Mouse (Mus musculus) adrenal gland, adult 8-10 months (tissue): Measurements from ENCODE around the gene Insig2. TPM values are rescaled to one million over a fixed set of nuclear protein-coding genes. Genes with fewer than 3 reads are reported as not detected.

Experiments
- DNase-seq: peaks from one replicate; pipeline ENCODE4 v3.0.0; 2022
- total RNA-seq, 4 experiments: library from RNA; stranded (reverse); gene quantifications; 2 replicates each; pipeline ENCODE4 v1.2.4; 2022

The Insig2 gene
- total RNA-seq, result 10 to 100 TPM; 51.3 to 66.0 (median 56.9) TPM

- DNase-seq, result no peak
These were observed at the start of gene Insig2 for GRCm38 (mm10) chr1:121332485-121332884. Gene Insig2 (minus strand): TSS chr1:121332589.

GRCm38 (mm10) chr1:121381562-121381961, 49.2 kb upstream of the Insig2 start:
- DNase-seq, result no peak

DNA sequence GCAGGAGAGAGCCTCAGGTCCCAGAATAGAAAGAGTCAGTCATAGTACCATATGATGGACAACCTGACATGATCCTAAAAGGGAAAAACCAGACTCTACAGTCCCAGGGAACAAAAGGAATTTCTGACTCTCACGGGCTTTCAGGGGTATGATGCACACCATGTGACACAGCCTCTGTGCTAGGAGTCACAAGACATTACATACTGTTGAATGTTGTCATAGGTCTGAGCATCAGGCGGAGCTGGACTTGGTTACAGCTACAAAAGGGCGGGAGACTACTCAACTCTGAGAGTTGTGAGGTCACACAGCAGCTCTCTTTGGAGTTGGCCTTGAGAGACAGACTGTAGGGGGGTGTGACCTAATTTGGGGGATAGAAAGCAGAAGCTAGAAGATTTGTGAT, 47.6 kb upstream of the Insig2 start:
- DNase-seq, result no peak

GRCm38 (mm10) chr1:121377901-121378300, 45.5 kb upstream of the Insig2 start:
- DNase-seq, result no peak

- no peak for DNase-seq
These were observed 45.0 kb upstream of the Insig2 start for GRCm38 (mm10) chr1:121377410-121377809.

- no peak for DNase-seq
These were observed 41.2 kb upstream of the Insig2 start for GRCm38 (mm10) chr1:121373631-121374030.

DNA sequence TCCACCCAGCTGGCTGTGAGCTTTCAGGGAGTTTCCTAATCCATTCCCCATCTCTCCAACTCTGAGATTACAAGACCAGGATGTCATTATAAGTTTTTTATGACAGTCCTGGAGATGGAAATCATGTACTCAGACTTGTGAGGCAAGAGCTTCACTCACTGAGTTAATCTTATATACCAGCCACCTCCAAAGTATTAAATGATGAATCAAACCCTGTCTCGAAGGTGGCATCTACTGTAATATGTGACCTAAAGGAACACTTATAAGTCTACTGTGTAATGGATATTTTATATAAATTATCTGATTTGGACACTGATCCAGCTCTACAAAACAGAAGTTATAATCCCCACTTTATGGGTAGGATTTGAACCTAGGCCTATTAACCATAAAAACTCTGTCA, 40.3 kb upstream of the Insig2 start:
- no peak for DNase-seq

GRCm38 (mm10) chr1:121371449-121371848, 39.1 kb upstream of the Insig2 start:
- no peak for DNase-seq

- DNase-seq, result no peak
These were observed 34.9 kb upstream of the Insig2 start for GRCm38 (mm10) chr1:121367257-121367656.

GRCm38 (mm10) chr1:121360561-121360960, 28.2 kb upstream of the Insig2 start:
- peak; percentile 5 for DNase-seq

DNA sequence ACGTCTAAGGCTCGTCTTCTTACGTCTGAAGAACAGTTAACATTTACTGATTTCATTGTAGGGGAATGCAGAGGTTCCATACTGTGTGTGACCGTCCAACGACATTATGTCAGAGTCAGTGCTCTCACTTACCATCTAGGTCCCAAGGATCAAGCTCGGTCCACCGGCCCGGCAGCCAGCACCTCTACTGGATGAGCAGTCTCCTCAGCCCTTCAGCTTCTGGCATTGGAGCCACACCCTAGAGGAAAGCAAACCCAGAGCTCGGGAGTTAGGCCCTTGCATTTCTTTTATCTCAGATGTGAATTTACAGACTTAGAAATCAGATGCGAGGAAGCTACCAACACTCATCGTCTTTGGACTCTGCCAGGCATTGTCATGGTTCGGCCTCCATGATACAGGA, 27.3 kb upstream of the Insig2 start:
- no peak for DNase-seq

GRCm38 (mm10) chr1:121353779-121354178, 21.4 kb upstream of the Insig2 start:
- no peak for DNase-seq

- no peak for DNase-seq
These were observed 18.6 kb upstream of the Insig2 start for GRCm38 (mm10) chr1:121351037-121351436.

GRCm38 (mm10) chr1:121350616-121351015, 18.2 kb upstream of the Insig2 start:
- no peak for DNase-seq

DNA sequence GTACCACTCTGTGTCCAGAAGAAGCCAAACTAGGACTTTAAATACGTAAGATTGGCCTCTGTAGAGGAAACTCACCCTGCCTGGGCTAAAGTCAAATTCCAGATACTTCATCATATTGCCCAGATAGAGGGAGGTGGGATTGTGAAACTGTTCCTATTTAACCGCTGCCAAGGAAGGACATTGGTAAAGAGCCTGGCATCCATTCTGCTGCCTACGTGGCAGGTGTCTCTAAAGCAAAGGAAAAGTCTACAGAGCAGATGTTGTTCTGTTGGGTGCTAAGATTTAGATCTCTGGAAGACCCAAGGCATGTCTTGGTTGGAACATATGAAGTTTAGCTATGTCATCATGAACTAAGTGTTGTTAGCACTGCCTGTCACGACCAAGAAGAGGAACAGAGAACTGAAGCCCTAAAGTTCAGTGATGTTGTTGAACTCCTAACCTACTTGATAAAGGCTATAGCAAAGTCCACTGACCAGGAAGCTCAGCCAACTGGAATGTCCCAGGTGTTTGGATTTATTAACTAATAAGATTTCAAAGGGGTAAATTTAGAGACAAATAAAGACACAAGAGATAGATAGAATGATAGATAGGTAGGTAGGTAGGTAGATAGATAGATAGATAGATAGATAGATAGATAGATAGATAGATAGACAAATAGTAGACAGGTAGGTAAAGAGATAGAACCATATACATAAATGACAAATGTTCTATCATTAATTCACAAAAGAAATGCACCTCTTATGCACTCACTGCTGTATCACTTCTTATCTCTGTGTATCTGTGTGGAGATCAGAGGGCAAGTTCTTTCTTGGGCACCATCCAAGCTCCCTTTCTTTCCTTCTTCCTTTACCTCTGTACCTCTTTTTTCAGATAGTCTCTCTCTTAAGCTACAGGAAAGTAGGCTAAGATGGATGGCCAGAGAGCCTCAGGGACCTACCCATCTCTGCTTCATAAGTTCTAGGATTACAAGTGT, 16.8 kb upstream of the Insig2 start:
- no peak for DNase-seq

GRCm38 (mm10) chr1:121343966-121344365, 11.6 kb upstream of the Insig2 start:
- no peak for DNase-seq

DNA sequence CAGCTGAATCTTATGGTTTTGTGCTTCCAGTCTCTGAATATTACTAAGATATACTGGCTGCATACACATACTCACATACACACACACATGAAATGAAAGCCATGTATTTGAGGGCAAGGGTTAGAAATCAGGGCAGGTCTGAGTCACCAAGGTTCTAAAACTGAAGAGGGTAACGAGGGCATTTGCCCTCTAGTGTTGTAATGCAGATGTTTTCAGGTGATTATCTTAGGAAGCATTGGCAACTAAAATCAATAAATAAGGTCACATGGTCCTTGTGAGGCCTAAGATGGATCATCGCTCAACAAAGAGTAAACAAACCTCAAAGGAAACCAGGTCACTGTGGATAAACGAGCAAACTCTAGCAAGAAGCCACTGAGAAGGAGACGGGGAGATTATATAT, 3.4 kb upstream of the Insig2 start:
- DNase-seq, result no peak

DNA sequence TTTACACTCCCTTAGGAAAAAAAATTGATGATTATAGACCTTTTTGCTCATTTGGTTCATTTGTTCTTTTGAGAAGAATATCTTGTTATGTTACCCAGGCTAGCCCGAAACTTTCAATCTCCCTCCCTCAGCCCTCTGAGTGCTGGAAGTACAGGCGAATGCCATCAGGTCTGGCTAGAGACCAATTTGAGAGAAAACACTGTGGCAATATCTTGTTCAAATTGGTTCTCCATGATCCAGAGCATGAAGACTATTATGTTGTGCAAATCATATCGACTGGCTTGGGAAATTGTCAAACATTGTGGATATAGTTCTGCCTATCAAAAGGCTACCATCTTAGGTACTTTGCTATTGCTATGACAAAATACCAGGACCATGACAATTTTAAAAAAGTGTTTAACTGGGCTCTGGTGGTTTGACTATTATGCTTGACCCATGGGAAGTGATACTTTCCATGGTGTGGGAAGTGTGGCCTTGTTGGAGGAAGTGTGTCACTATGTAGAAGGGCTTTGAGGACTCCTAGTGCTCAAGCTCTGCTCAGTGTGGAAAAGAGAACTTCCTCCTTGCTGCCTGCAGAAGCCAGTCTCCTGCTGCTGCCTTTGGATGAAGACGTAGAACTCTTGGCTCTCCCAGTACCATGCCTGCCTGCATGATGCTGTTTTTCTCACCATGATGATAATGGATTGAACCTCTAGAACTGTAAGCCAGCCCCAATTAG, 1.8 kb upstream of the Insig2 start:
- no peak for DNase-seq

- no peak for DNase-seq
These were observed 1.8 kb downstream of the Insig2 start for GRCm38 (mm10) chr1:121330621-121331020.

- DNase-seq, result no peak
These were observed 3.0 kb downstream of the Insig2 start for GRCm38 (mm10) chr1:121329391-121329790.

DNA sequence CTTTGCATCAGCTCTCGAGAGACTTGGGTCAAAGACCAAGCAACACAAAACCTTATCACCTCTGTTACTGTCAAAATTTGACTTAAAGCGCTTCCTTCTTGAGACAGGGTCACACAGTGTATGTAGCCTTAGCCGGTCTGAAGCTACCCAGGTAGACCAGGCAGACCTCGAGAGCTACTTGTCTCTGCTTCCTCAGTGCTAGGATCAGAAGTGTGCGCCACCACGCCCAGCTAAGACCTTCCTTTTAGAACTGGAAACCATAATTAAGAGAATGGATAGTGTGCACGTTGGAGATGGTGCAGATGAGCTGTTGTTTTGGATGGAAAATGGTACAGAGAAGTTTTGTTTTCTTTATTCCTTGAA, 4.2 kb downstream of the Insig2 start:
- DNase-seq, result no peak

- peak; percentile 94 for DNase-seq
These were observed 4.8 kb downstream of the Insig2 start for GRCm38 (mm10) chr1:121327344-121328192.
